Mouse (Mus musculus): ENCODE data around the gene Tmppe.

GRCm38 (mm10) chr9:114388288-114388687 is 12.6 kb upstream of the Tmppe start:
- TF ChIP-seq CTCF (IDR thresholded peaks at IDR 0.05; ENCODE audit: control insufficient read depth, insufficient read depth, low read length) (no peak), POLR2A (IDR thresholded peaks at IDR 0.05; ENCODE audit: borderline replicate concordance, control insufficient read depth, low read depth, low read length) (no peak)
